Mouse (Mus musculus): ENCODE results near the gene Atp5d. TPM values are rescaled to one million over a fixed set of nuclear protein-coding genes. Genes with fewer than 3 reads are reported as not detected.

Atp5d gene
- total and polyA plus RNA-seq, 3 experiments: 1,015 to 1,938 (median 1,150) TPM

GRCm38 (mm10) chr10:80114341-80115284 lies 23.8 kb upstream of the Atp5d start:
- TF ChIP-seq EP300 (IDR thresholded peaks at IDR 0.05; ENCODE audit: insufficient read depth, low read depth, low read length) (peak; percentile 87), POLR2A (IDR thresholded peaks at IDR 0.05; ENCODE audit: insufficient read depth, low read depth, low read length) (0 out of 2 replicates have a peak, but pooled peaks have one; percentile 7), CTCF (IDR thresholded peaks at IDR 0.05) (no peak; the same call in none of the 2 replicates)
- Histone ChIP-seq H3K79me2 (replicated peaks; ENCODE audit: control insufficient read depth, insufficient read depth, low read length) (peaks cover 8% of the 10 kb centered on the region), H3K4me1 (ENCODE audit: control insufficient read depth, insufficient read depth, low read length) (peaks cover 16% of the 10 kb centered on the region), H3K4me3 (peak overlapping the region; percentile 66), H3K36me3 (ENCODE audit: control insufficient read depth, insufficient read depth, low read length) (peaks cover 7% of the 10 kb centered on the region; the same call in 1 of the 2 replicates), H3K27me3 (ENCODE audit: control insufficient read depth, insufficient read depth, low read length) (no peaks in the 10 kb centered on the region), H3K27ac (peak overlapping the region; percentile 95), H3K9ac (ENCODE audit: low read depth, low read length) (peak overlapping the region; percentile 77)
- DNase-seq: peak; percentile 91 to 93
- intact Hi-C loops (cut with DNase I): loop anchor here (1.0 to 5.0 kb wide), 5 partner anchors 37 to 128 kb away; partner anchors contain the start of gene Polr2e
- WGBS: 4% methylated on average over 27 of the region's 27 CpGs

- under 1% methylated on average over 69 of the region's 70 CpGs for WGBS
These were observed 23.0 kb upstream of the Atp5d start, which contains the start of gene Stk11 for GRCm38 (mm10) chr10:80115290-80115943. TSS of gene Stk11 (plus strand) at chr10:80115803.

GRCm38 (mm10) chr10:80115944-80116335 lies 22.5 kb upstream of the Atp5d start:
- H3K36me3 ChIP-seq (ENCODE audit: control insufficient read depth, insufficient read depth, low read length): peaks cover 7% of the 10 kb centered on the region; the same call in 1 of the 2 replicates
- TF ChIP-seq POLR2A (IDR thresholded peaks at IDR 0.05; ENCODE audit: insufficient read depth, low read depth, low read length): no peak
- no peak for TF ChIP-seq EP300 (IDR thresholded peaks at IDR 0.05; ENCODE audit: insufficient read depth, low read depth, low read length)
- no peak for TF ChIP-seq CTCF (IDR thresholded peaks at IDR 0.05)
- peak overlapping the region; percentile 94 for H3K4me3 ChIP-seq
- peak overlapping the region; percentile 90 for H3K9ac ChIP-seq (ENCODE audit: low read depth, low read length)
- no peaks in the 10 kb centered on the region for H3K27me3 ChIP-seq (ENCODE audit: control insufficient read depth, insufficient read depth, low read length)
- intact Hi-C loops (cut with DNase I): loop anchor here (2.0 kb wide), 4 partner anchors 25 to 129 kb away; partner anchors contain the start of genes Cbarp and Polr2e
- WGBS: under 1% methylated on average over 63 of the region's 63 CpGs
- peaks cover 12% of the 10 kb centered on the region for H3K79me2 ChIP-seq (replicated peaks; ENCODE audit: control insufficient read depth, insufficient read depth, low read length)
- H3K27ac ChIP-seq: peak overlapping the region; percentile 95
- H3K4me1 ChIP-seq (ENCODE audit: control insufficient read depth, insufficient read depth, low read length): peaks cover 21% of the 10 kb centered on the region
- DNase-seq: no peak

More at GRCm38 (mm10) chr10:80115290-80115943, 23.0 kb upstream of the Atp5d start, which contains the start of gene Stk11:
- H3K36me3 ChIP-seq (ENCODE audit: control insufficient read depth, insufficient read depth, low read length): peaks cover 7% of the 10 kb centered on the region; the same call in 1 of the 2 replicates
- H3K79me2 ChIP-seq (replicated peaks; ENCODE audit: control insufficient read depth, insufficient read depth, low read length): peaks cover 12% of the 10 kb centered on the region
- peak within 1 kb of the TSS; percentile 95 for H3K27ac ChIP-seq
- intact Hi-C loops (cut with DNase I): loop anchor here (2.0 kb wide), 3 partner anchors 51 to 129 kb away; partner anchors contain the start of gene Polr2e
- peak within 1 kb of the TSS; percentile 94 for H3K4me3 ChIP-seq
- peaks cover 21% of the 10 kb centered on the region for H3K4me1 ChIP-seq (ENCODE audit: control insufficient read depth, insufficient read depth, low read length)
- peak within 1 kb of the TSS; percentile 90 for H3K9ac ChIP-seq (ENCODE audit: low read depth, low read length)
- no peaks in the 10 kb centered on the region for H3K27me3 ChIP-seq (ENCODE audit: control insufficient read depth, insufficient read depth, low read length)
- TF ChIP-seq POLR2A (IDR thresholded peaks at IDR 0.05; ENCODE audit: insufficient read depth, low read depth, low read length): peak; percentile 86
- TF ChIP-seq CTCF (IDR thresholded peaks at IDR 0.05): peak; percentile 47
- 0 out of 2 replicates have a peak, but pooled peaks have one; percentile 47 for TF ChIP-seq EP300 (IDR thresholded peaks at IDR 0.05; ENCODE audit: insufficient read depth, low read depth, low read length)
- DNase-seq: peak; percentile 97 to 99

- Histone ChIP-seq H3K4me3 (peak overlapping the region; percentile 94), H3K79me2 (replicated peaks; ENCODE audit: control insufficient read depth, insufficient read depth, low read length) (peaks cover 12% of the 10 kb centered on the region), H3K36me3 (ENCODE audit: control insufficient read depth, insufficient read depth, low read length) (peaks cover 7% of the 10 kb centered on the region; the same call in 1 of the 2 replicates), H3K27me3 (ENCODE audit: control insufficient read depth, insufficient read depth, low read length) (no peaks in the 10 kb centered on the region), H3K27ac (peak overlapping the region; percentile 95), H3K4me1 (ENCODE audit: control insufficient read depth, insufficient read depth, low read length) (peaks cover 21% of the 10 kb centered on the region), H3K9ac (ENCODE audit: low read depth, low read length) (peak overlapping the region; percentile 90)
- TF ChIP-seq EP300 (IDR thresholded peaks at IDR 0.05; ENCODE audit: insufficient read depth, low read depth, low read length) (no peak), POLR2A (IDR thresholded peaks at IDR 0.05; ENCODE audit: insufficient read depth, low read depth, low read length) (no peak), CTCF (IDR thresholded peaks at IDR 0.05) (no peak)
- DNase-seq: peak in 1 of 2 experiments; percentile 64
- 1% methylated on average over 27 of the region's 27 CpGs for WGBS
- intact Hi-C loops (cut with DNase I): loop anchor here (2.0 kb wide), 1 partner anchor 24 kb away; the partner anchor contains the start of gene Cbarp
These were observed 21.9 kb upstream of the Atp5d start for GRCm38 (mm10) chr10:80116563-80116926.

GRCm38 (mm10) chr10:80116927-80117691 lies 21.3 kb upstream of the Atp5d start:
- 1% methylated on average over 30 of the region's 30 CpGs for WGBS

More at GRCm38 (mm10) chr10:80116927-80117691, 21.3 kb upstream of the Atp5d start:
- TF ChIP-seq EP300 (IDR thresholded peaks at IDR 0.05; ENCODE audit: insufficient read depth, low read depth, low read length): peak; percentile 33; the same call in 1 of the 2 replicates
- TF ChIP-seq POLR2A (IDR thresholded peaks at IDR 0.05; ENCODE audit: insufficient read depth, low read depth, low read length): peak; percentile 66
- peak; percentile 33; the same call in 1 of the 2 replicates for TF ChIP-seq CTCF (IDR thresholded peaks at IDR 0.05)
- Histone ChIP-seq H3K36me3 (ENCODE audit: control insufficient read depth, insufficient read depth, low read length) (peaks cover 7% of the 10 kb centered on the region; the same call in 1 of the 2 replicates), H3K9ac (ENCODE audit: low read depth, low read length) (peak overlapping the region; percentile 90), H3K79me2 (replicated peaks; ENCODE audit: control insufficient read depth, insufficient read depth, low read length) (peaks cover 12% of the 10 kb centered on the region), H3K4me1 (ENCODE audit: control insufficient read depth, insufficient read depth, low read length) (peaks cover 21% of the 10 kb centered on the region), H3K27me3 (ENCODE audit: control insufficient read depth, insufficient read depth, low read length) (no peaks in the 10 kb centered on the region), H3K4me3 (peak overlapping the region; percentile 94), H3K27ac (peak overlapping the region; percentile 95)
- peak; percentile 79 to 84 for DNase-seq
- intact Hi-C loops (cut with DNase I): loop anchor here (2.0 kb wide), 1 partner anchor 24 kb away; the partner anchor contains the start of gene Cbarp
